Mouse (Mus musculus) olfactory bulb, adult 2 months (tissue): ENCODE measurements around the gene Jdp2. TPM values are rescaled to one million over a fixed set of nuclear protein-coding genes. Genes with fewer than 3 reads are reported as not detected.
"Not testable (repeated sequence)": the region's sequence is repeated elsewhere in the genome, so short reads cannot be mapped to it uniquely, and the experiment has no call there.

Experiments used
- H3K27ac ChIP-seq: fragments of 200-500 bp; 2 replicates; pipeline ENCODE4 v1.5.1; 2012; ENCODE audit warnings: low read depth, low read length; ENCODE audit not compliant: insufficient read depth
- H3K4me1 ChIP-seq: fragments of 200-500 bp; 2 replicates; pipeline ENCODE4 v1.6.1; 2012; ENCODE audit warnings: low read length; ENCODE audit not compliant: control insufficient read depth, insufficient read depth
- H3K4me3 ChIP-seq: fragments of 200-500 bp; 2 replicates; pipeline ENCODE4 v1.5.1; 2012; ENCODE audit warnings: mild to moderate bottlenecking, low read depth, low read length, moderate library complexity; ENCODE audit not compliant: insufficient read depth
- CTCF ChIP-seq: fragments of 200-500 bp; IDR thresholded peaks from 2 replicates; pipeline ENCODE4 v1.5.1; 2012; ENCODE audit warnings: low read depth, mild to moderate bottlenecking, low read length, moderate library complexity; ENCODE audit not compliant: insufficient read depth
- POLR2A ChIP-seq: fragments of 200-500 bp; IDR thresholded peaks from 2 replicates; pipeline ENCODE4 v1.6.1; 2012; ENCODE audit warnings: mild to moderate bottlenecking, low read depth, low read length, moderate library complexity; ENCODE audit not compliant: insufficient read depth
- WGBS: fragments of 180-500 bp; shearing (Covaris S2); methylation state at CpG from one replicate; pipeline ENCODE4 v1.1.7; 2018; 5-methylcytosine and 5-hydroxymethylcytosine counted together
- polyA plus RNA-seq: library from polyadenylated mRNA; stranded (reverse); fragments of >200 nt; gene quantifications from 2 replicates; pipeline ENCODE4 v1.2.4, GENCODE M21; 2012; ENCODE audit warnings: low replicate concordance; ENCODE audit not compliant: missing spikeins, insufficient read depth, insufficient read length

Gene Jdp2
- polyA plus RNA-seq, 1 experiment: not detected

GRCm38 (mm10) chr12:85639326-85640008, 40.6 kb downstream of the Jdp2 start:
- 0 out of 2 replicates have a peak overlapping the region, but pooled peaks have one; percentile 9 for H3K27ac ChIP-seq
- H3K4me1 ChIP-seq: peaks cover 37% of the 10 kb centered on the region
- H3K4me3 ChIP-seq: no peak overlapping the region
- WGBS: 37% methylated on average over 12 of the region's 12 CpGs
- no peak for TF ChIP-seq POLR2A
- no peak for TF ChIP-seq CTCF

GRCm38 (mm10) chr12:85640852-85641563, 42.2 kb downstream of the Jdp2 start:
- 72% methylated on average over 10 of the region's 10 CpGs for WGBS
- Histone ChIP-seq H3K4me3 (no peak overlapping the region), H3K27ac (peak overlapping the region; percentile 29; the same call in 1 of the 2 replicates), H3K4me1 (peaks cover 37% of the 10 kb centered on the region)
- TF ChIP-seq POLR2A (no peak), CTCF (no peak)

- Histone ChIP-seq H3K4me3 (no peak overlapping the region), H3K4me1 (peaks cover 37% of the 10 kb centered on the region), H3K27ac (peak overlapping the region; percentile 29; the same call in 1 of the 2 replicates)
- 40% methylated on average over 4 of the region's 4 CpGs for WGBS
- TF ChIP-seq CTCF (no peak), POLR2A (no peak)
Measured at GRCm38 (mm10) chr12:85641564-85641931, 42.7 kb downstream of the Jdp2 start.

- TF ChIP-seq CTCF (no peak), POLR2A (no peak)
- H3K27ac ChIP-seq: no peak overlapping the region
- H3K4me3 ChIP-seq: no peak overlapping the region
- peaks cover 31% of the 10 kb centered on the region for H3K4me1 ChIP-seq
- WGBS: 70% methylated on average over 5 of the region's 5 CpGs
Measured at GRCm38 (mm10) chr12:85643735-85644134, 44.9 kb downstream of the Jdp2 start.

- H3K4me1 ChIP-seq: peaks cover 22% of the 10 kb centered on the region
- TF ChIP-seq POLR2A: no peak
- TF ChIP-seq CTCF: no peak
- WGBS: 92% methylated on average over 4 of the region's 4 CpGs
- H3K27ac ChIP-seq: no peak overlapping the region
- H3K4me3 ChIP-seq: no peak overlapping the region
Measured at GRCm38 (mm10) chr12:85645664-85646063, 46.8 kb downstream of the Jdp2 start.

GRCm38 (mm10) chr12:85647346-85647745, 48.5 kb downstream of the Jdp2 start:
- peaks cover 8% of the 10 kb centered on the region for H3K4me1 ChIP-seq
- TF ChIP-seq CTCF (no peak), POLR2A (no peak)
- WGBS: 40% methylated on average over 10 of the region's 10 CpGs
- no peak overlapping the region for H3K4me3 ChIP-seq
- H3K27ac ChIP-seq: no peak overlapping the region

- 90% methylated on average over 1 of the region's 1 CpGs for WGBS
- no peak overlapping the region for H3K4me3 ChIP-seq
- no peak overlapping the region for H3K27ac ChIP-seq
- H3K4me1 ChIP-seq: peaks cover 8% of the 10 kb centered on the region
- no peak for TF ChIP-seq CTCF
- no peak for TF ChIP-seq POLR2A
Measured at GRCm38 (mm10) chr12:85647955-85648354, 49.1 kb downstream of the Jdp2 start.

GRCm38 (mm10) chr12:85659319-85659718, 60.5 kb downstream of the Jdp2 start:
- 57% methylated on average over 2 of the region's 2 CpGs for WGBS
- TF ChIP-seq CTCF: no peak
- TF ChIP-seq POLR2A: no peak
- no peaks in the 10 kb centered on the region for H3K4me1 ChIP-seq
- H3K4me3 ChIP-seq: no peak overlapping the region
- H3K27ac ChIP-seq: no peak overlapping the region

GRCm38 (mm10) chr12:85660855-85661254, 62.0 kb downstream of the Jdp2 start:
- no peak overlapping the region for H3K4me3 ChIP-seq
- WGBS: 95% methylated on average over 12 of the region's 12 CpGs
- no peak for TF ChIP-seq CTCF
- no peak for TF ChIP-seq POLR2A
- H3K4me1 ChIP-seq: no peaks in the 10 kb centered on the region
- H3K27ac ChIP-seq: no peak overlapping the region

- not testable (repeated sequence) for H3K4me1 ChIP-seq, H3K27ac ChIP-seq, H3K4me3 ChIP-seq
- 86% methylated on average over 8 of the region's 8 CpGs for WGBS
Measured at GRCm38 (mm10) chr12:85662232-85662631, 63.4 kb downstream of the Jdp2 start.
